Mouse (Mus musculus) liver, adult 2 months (tissue): ENCODE measurements around the gene Ltbp1. TPM values are rescaled to one million over a fixed set of nuclear protein-coding genes. Genes with fewer than 3 reads are reported as not detected.

ENCODE experiments used
- DNase-seq: peaks from one replicate; pipeline ENCODE4 v3.0.0-alpha.2; 2011; ENCODE audit warnings: low read depth, low spot score; ENCODE audit errors: extremely low read depth
- H3K27ac ChIP-seq: fragments of 200-500 bp; replicated peaks from 2 replicates; pipeline ENCODE4 v1.5.1; 2012; ENCODE audit warnings: low read depth, mild to moderate bottlenecking, control low read depth, inconsistent platforms, low read length; ENCODE audit not compliant: insufficient read depth
- H3K27me3 ChIP-seq: fragments of 200-500 bp; 2 replicates; pipeline ENCODE4 v1.6.1; 2012; ENCODE audit warnings: mild to moderate bottlenecking, moderate library complexity, low read length, inconsistent platforms; ENCODE audit not compliant: control insufficient read depth, insufficient read depth
- H3K36me3 ChIP-seq: fragments of 200-500 bp; 2 replicates; pipeline ENCODE4 v1.6.1; 2012; ENCODE audit warnings: low read length, inconsistent platforms; ENCODE audit not compliant: control insufficient read depth, insufficient read depth
- H3K4me1 ChIP-seq: fragments of 200-500 bp; 2 replicates; pipeline ENCODE4 v1.6.1; 2011; ENCODE audit warnings: low read length; ENCODE audit not compliant: control insufficient read depth, insufficient read depth
- H3K4me3 ChIP-seq: fragments of 200-500 bp; 2 replicates; pipeline ENCODE4 v1.5.1; 2011; ENCODE audit warnings: low read depth, mild to moderate bottlenecking, control low read depth, low read length, moderate library complexity; ENCODE audit not compliant: insufficient read depth
- H3K79me2 ChIP-seq: fragments of 200-500 bp; 2 replicates; pipeline ENCODE4 v1.6.1; 2012; ENCODE audit warnings: inconsistent platforms, mild to moderate bottlenecking, low read length, moderate library complexity; ENCODE audit not compliant: control insufficient read depth, insufficient read depth
- H3K9ac ChIP-seq: fragments of 200-500 bp; 2 replicates; pipeline ENCODE4 v1.6.1; 2012; ENCODE audit warnings: low read depth, mild to moderate bottlenecking, control low read depth, inconsistent platforms, low read length
- CTCF ChIP-seq: fragments of 200-500 bp; IDR thresholded peaks from 2 replicates; pipeline ENCODE4 v1.5.1; 2011; ENCODE audit warnings: low read depth, low read length, control low read depth
- POLR2A ChIP-seq: fragments of 200-500 bp; IDR thresholded peaks from 2 replicates; pipeline ENCODE4 v1.6.1; 2011; ENCODE audit warnings: low read length, control low read depth; ENCODE audit not compliant: insufficient read depth; ENCODE audit errors: extremely low read depth
- WGBS: fragments of 180-500 bp; shearing (Covaris S2); methylation state at CpG from one replicate; pipeline ENCODE4 v1.1.7; 2018; 5-methylcytosine and 5-hydroxymethylcytosine counted together
- polyA plus RNA-seq: library from polyadenylated mRNA; depleted of rRNA; stranded (reverse); fragments of >200 nt; gene quantifications from 2 replicates; pipeline ENCODE4 v1.2.3, GENCODE M21; 2012
- total RNA-seq: library from RNA; depleted of rRNA; stranded (reverse); fragments of >200 nt; gene quantifications from 2 replicates; pipeline ENCODE4 v1.2.3, GENCODE M21; 2014

Gene Ltbp1
- total and polyA plus RNA-seq, 2 experiments: 1.1 to 1.5 TPM

GRCm38 (mm10) chr17:75349602-75350001 is 344.2 kb downstream of the Ltbp1 start:
- no peak for TF ChIP-seq CTCF
- no peak for TF ChIP-seq POLR2A
- WGBS: 83% methylated on average over 3 of the region's 3 CpGs
- Histone ChIP-seq H3K4me1 (no peaks in the 10 kb centered on the region), H3K36me3 (no peaks in the 10 kb centered on the region), H3K9ac (no peak overlapping the region), H3K27me3 (no peaks in the 10 kb centered on the region), H3K79me2 (no peaks in the 10 kb centered on the region), H3K27ac (no peak overlapping the region), H3K4me3 (no peak overlapping the region)
- DNase-seq: no peak

GRCm38 (mm10) chr17:75353323-75353722 is 348.0 kb downstream of the Ltbp1 start:
- Histone ChIP-seq H3K4me1 (no peaks in the 10 kb centered on the region), H3K4me3 (no peak overlapping the region), H3K27me3 (no peaks in the 10 kb centered on the region), H3K36me3 (no peaks in the 10 kb centered on the region), H3K79me2 (no peaks in the 10 kb centered on the region), H3K27ac (no peak overlapping the region), H3K9ac (no peak overlapping the region)
- no peak for DNase-seq
- TF ChIP-seq POLR2A: no peak
- TF ChIP-seq CTCF: no peak
- WGBS: 81% methylated on average over 3 of the region's 3 CpGs

GRCm38 (mm10) chr17:75355431-75355830 is 350.1 kb downstream of the Ltbp1 start:
- 51% methylated on average over 5 of the region's 5 CpGs for WGBS
- TF ChIP-seq CTCF (no peak), POLR2A (no peak)

GRCm38 (mm10) chr17:75360111-75360510 is 354.7 kb downstream of the Ltbp1 start:
- Histone ChIP-seq H3K27me3 (no peaks in the 10 kb centered on the region), H3K4me3 (no peak overlapping the region), H3K4me1 (no peaks in the 10 kb centered on the region), H3K36me3 (no peaks in the 10 kb centered on the region), H3K79me2 (no peaks in the 10 kb centered on the region), H3K9ac (no peak overlapping the region), H3K27ac (no peak overlapping the region)
- WGBS: 91% methylated on average over 7 of the region's 7 CpGs
- TF ChIP-seq POLR2A (no peak), CTCF (no peak)
- no peak for DNase-seq

More at GRCm38 (mm10) chr17:75355431-75355830, 350.1 kb downstream of the Ltbp1 start:
- Histone ChIP-seq H3K79me2 (no peaks in the 10 kb centered on the region), H3K4me3 (no peak overlapping the region), H3K27ac (no peak overlapping the region), H3K27me3 (no peaks in the 10 kb centered on the region), H3K4me1 (no peaks in the 10 kb centered on the region), H3K9ac (no peak overlapping the region), H3K36me3 (no peaks in the 10 kb centered on the region)
- DNase-seq: no peak

- no peaks in the 10 kb centered on the region for H3K27me3 ChIP-seq
- no peaks in the 10 kb centered on the region for H3K36me3 ChIP-seq
- no peak for DNase-seq
- H3K9ac ChIP-seq: no peak overlapping the region
- H3K79me2 ChIP-seq: no peaks in the 10 kb centered on the region
- no peaks in the 10 kb centered on the region for H3K4me1 ChIP-seq
- TF ChIP-seq CTCF (no peak), POLR2A (no peak)
- no peak overlapping the region for H3K27ac ChIP-seq
- WGBS: 91% methylated on average over 6 of the region's 6 CpGs
- no peak overlapping the region for H3K4me3 ChIP-seq
Measured at GRCm38 (mm10) chr17:75366332-75366731, 361.0 kb downstream of the Ltbp1 start.

- no peak overlapping the region for H3K27ac ChIP-seq
- WGBS: 95% methylated on average over 18 of the region's 18 CpGs
- H3K9ac ChIP-seq: no peak overlapping the region
- no peaks in the 10 kb centered on the region for H3K4me1 ChIP-seq
- H3K36me3 ChIP-seq: no peaks in the 10 kb centered on the region
- TF ChIP-seq CTCF (no peak), POLR2A (no peak)
- no peaks in the 10 kb centered on the region for H3K79me2 ChIP-seq
- H3K27me3 ChIP-seq: no peaks in the 10 kb centered on the region
- DNase-seq: no peak
- H3K4me3 ChIP-seq: no peak overlapping the region
Measured at GRCm38 (mm10) chr17:75367486-75368155, 362.3 kb downstream of the Ltbp1 start.
